Mouse (Mus musculus) duodenum, adult 2 months (tissue): Measurements from ENCODE around the gene Vrk1. TPM values are rescaled to one million over a fixed set of nuclear protein-coding genes. Genes with fewer than 3 reads are reported as not detected.

Experiments used
- polyA plus RNA-seq: library from polyadenylated mRNA; depleted of rRNA; stranded (reverse); fragments of >200 nt; gene quantifications from 2 replicates; pipeline ENCODE4 v1.2.3, GENCODE M21; 2012; ENCODE audit warnings: low replicate concordance; rRNA removed

The Vrk1 gene
- 1.3 and 1.9 TPM in 2 replicates for polyA plus RNA-seq

DNA sequence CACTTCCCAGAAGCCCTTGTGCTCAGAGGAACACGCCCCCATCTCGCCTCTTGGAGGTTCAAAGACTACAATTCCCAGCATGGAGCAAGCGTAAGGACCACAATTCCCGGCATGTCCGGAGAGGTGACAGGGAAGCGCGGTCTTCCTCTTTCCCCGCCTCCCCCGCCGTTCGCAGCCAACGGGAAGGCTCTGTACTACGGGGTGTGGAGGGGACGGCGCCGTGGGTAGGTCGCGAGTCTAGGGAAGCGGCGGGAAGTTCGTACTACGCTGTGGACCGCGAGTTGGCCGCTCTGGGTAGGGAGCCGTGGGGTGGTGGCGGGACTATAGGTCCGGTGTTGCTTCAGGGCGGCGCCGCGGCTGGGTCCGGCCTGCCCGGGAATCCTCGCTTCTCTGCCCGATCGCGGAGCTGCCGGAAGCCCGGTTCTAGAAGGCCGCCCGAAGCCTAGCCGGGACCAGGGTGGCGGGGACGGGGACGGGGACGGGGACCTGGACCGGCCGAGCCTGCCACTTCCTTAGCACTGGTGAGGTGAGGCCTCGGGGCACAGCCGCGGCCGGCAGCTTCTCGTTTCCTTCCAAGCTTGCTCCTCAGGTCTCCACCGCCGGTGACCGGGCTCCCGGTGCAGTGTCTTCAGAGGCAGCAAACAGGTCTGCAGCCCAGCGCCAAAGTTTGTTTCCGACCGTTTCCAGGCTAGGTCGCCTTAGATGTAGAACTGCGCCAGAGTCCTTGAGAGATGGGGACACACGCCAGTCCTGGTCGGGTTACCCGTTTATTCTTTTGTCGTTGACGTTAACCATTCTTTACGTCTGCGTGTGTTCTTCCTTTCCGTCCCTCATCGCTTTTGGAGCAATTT, at the start of gene Vrk1:
Gene Vrk1 (plus strand): TSS at position 164 of the 851 bp plus-strand sequence.

Other genes starting within 250 kb of the Vrk1 start
- gene Papola, start 225.5 kb upstream of the Vrk1 start, polyA plus RNA-seq: 14.3 and 28.1 TPM in 2 replicates